Mouse (Mus musculus) urinary bladder, postnatal 4 days (tissue): ENCODE measurements around the gene Gm11037.
A peak's percentile ranks its signal among the peaks of the same experiment; 100 is the strongest.

ENCODE experiments used
- DNase-seq, 2 experiments: peaks; one replicate each; pipeline ENCODE4 v3.0.0; 2021 to 2022; ENCODE audit warnings: low spot score in 2 of 2

Gene Gm11037

GRCm38 (mm10) chr2:131128636-131129157, 4.6 kb upstream of the Gm11037 start:
- DNase-seq, result peak; percentile 13 to 46

GRCm38 (mm10) chr2:131129836-131130235, 3.5 kb upstream of the Gm11037 start:
- DNase-seq, result peak; percentile 14 to 39

GRCm38 (mm10) chr2:131130849-131131248, 2.4 kb upstream of the Gm11037 start:
- DNase-seq, result no peak

GRCm38 (mm10) chr2:131132111-131132888, 997 bp upstream of the Gm11037 start:
- DNase-seq, result peak in 1 of 2 experiments; percentile 43

GRCm38 (mm10) chr2:131134381-131134780, 1.1 kb downstream of the Gm11037 start:
- peak; percentile 14 to 52 for DNase-seq

- peak; percentile 12 to 56 for DNase-seq
Observed at GRCm38 (mm10) chr2:131134826-131135400, 1.6 kb downstream of the Gm11037 start.

- DNase-seq, result peak; percentile 16 to 58
Observed at GRCm38 (mm10) chr2:131135521-131136139, 2.3 kb downstream of the Gm11037 start.

GRCm38 (mm10) chr2:131138296-131138695, 5.0 kb downstream of the Gm11037 start:
- DNase-seq, result peak; percentile 15 to 52

GRCm38 (mm10) chr2:131138760-131139159, 5.5 kb downstream of the Gm11037 start:
- peak in 1 of 2 experiments; percentile 44 for DNase-seq

- DNase-seq, result peak in 1 of 2 experiments; percentile 35
Observed at GRCm38 (mm10) chr2:131139287-131139686, 6.0 kb downstream of the Gm11037 start.

GRCm38 (mm10) chr2:131139886-131140532, 6.7 kb downstream of the Gm11037 start:
- peak in 1 of 2 experiments; percentile 52 for DNase-seq

- DNase-seq, result peak in 1 of 2 experiments; percentile 54
Observed at GRCm38 (mm10) chr2:131140533-131140905, 7.2 kb downstream of the Gm11037 start.

GRCm38 (mm10) chr2:131141336-131141986, 8.2 kb downstream of the Gm11037 start:
- peak in 1 of 2 experiments; percentile 41 for DNase-seq

- peak; percentile 79 to 90 for DNase-seq
Observed at GRCm38 (mm10) chr2:131142592-131142991, 9.3 kb downstream of the Gm11037 start.

- no peak for DNase-seq
Observed at GRCm38 (mm10) chr2:131143007-131143780, 9.9 kb downstream of the Gm11037 start.

- no peak for DNase-seq
Observed at GRCm38 (mm10) chr2:131145121-131145520, 11.8 kb downstream of the Gm11037 start.

GRCm38 (mm10) chr2:131145536-131145935, 12.2 kb downstream of the Gm11037 start:
- DNase-seq, result no peak

- DNase-seq, result no peak
Observed at GRCm38 (mm10) chr2:131146193-131147042, 13.1 kb downstream of the Gm11037 start.

GRCm38 (mm10) chr2:131147043-131147365, 13.7 kb downstream of the Gm11037 start:
- DNase-seq, result no peak
